Mouse (Mus musculus) NIH3T3 (cell line): ENCODE data around the gene Msantd2.
A peak's percentile ranks its signal among the peaks of the same experiment; 100 is the strongest.

Source experiments
- DNase-seq: peaks from one replicate; pipeline ENCODE4 v3.0.0-alpha.2; 2012; ENCODE audit warnings: low read depth

Gene Msantd2

DNA sequence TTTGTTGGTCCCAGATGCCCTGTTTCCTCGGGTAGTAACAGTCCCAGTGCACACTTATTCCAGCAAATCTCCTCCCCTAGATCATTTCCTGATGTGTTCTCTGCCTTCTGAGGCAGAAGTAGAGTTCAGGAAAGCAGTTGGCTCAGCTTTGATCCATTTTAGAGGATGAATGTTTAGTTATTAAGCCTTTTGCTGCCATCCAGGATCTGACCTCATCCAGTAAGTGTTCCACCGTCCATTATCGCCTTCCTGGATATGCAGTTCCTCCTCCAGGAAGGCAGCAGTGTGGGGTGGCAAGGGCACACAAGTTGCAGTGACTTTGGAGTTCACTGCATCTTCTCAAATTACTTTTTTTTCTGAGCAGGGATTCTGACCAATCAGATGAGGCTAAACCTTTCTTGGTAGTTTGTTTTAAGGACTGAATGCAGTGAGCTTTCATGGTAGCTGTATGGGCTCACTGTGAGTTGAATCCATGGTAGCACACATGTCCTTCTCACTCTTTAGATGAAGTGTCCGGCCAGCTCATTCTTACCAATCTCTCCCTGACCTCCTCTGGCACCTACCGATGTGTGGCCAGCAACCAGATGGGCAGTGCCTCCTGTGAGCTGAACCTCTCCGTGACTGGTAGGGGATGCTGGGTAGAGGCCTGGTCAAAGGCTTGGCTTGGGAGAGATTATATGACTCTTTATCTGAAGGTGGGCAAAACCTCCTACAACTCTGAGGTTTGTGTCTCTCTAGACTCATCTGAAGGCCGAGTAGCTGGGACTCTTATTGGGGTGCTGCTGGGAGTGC is 52.9 kb downstream of the Msantd2 start:
- DNase-seq, result no peak

- DNase-seq, result no peak
Measured at GRCm38 (mm10) chr9:37543869-37544440, 54.8 kb downstream of the Msantd2 start.

GRCm38 (mm10) chr9:37544447-37545165 is 55.5 kb downstream of the Msantd2 start:
- peak; percentile 79 for DNase-seq

DNA sequence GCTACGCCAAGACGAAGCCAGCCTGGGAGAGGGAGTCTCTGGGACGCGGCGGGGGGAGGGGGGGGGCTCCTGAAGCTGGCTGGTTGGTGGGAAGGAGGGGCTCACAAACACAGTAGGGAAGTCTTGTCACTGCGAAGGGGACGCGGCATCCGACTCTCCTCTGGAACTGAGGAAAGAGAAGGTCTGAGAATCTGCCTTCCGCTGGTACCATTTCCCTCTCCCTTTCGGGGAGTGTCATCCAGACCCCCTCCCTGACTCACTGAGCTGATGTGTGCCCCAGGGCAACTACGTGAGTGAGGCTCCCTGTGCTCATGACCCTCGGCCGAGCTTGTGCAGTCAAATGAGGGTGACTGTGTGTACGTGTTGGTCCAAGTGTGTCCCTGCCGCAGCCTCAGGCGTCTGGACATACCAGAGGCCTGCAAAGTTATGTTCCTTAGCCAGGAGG is 56.1 kb downstream of the Msantd2 start:
- DNase-seq, result no peak

GRCm38 (mm10) chr9:37545847-37546452 is 56.8 kb downstream of the Msantd2 start:
- no peak for DNase-seq

- peak; percentile 21 for DNase-seq
Measured at GRCm38 (mm10) chr9:37546889-37547288, 57.8 kb downstream of the Msantd2 start.

DNA sequence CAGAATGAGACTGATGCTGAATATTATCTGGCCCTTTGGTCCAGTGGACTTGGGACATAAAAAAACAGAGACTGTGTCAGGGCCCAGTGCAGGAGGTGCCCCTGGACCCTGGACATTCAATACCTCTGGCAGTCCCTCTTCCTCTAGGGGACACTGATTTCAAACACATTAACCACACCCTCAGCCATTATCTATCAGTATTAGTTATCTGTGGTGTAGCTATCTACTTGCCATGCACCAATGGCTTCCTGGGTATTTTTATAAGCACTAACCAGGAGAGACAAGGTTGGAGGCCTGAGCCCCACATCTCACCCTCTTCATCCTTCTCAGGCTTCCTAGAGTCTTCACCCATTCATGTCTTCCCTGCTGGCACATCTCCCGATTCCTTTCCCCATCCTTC is 61.3 kb downstream of the Msantd2 start:
- no peak for DNase-seq

- no peak for DNase-seq
Measured at GRCm38 (mm10) chr9:37551751-37552531, 62.8 kb downstream of the Msantd2 start.

GRCm38 (mm10) chr9:37552536-37553293 is 63.6 kb downstream of the Msantd2 start, which contains the start of gene Nrgn:
Nrgn (minus strand) TSS chr9:37552904.
- DNase-seq, result peak; percentile 62

DNA sequence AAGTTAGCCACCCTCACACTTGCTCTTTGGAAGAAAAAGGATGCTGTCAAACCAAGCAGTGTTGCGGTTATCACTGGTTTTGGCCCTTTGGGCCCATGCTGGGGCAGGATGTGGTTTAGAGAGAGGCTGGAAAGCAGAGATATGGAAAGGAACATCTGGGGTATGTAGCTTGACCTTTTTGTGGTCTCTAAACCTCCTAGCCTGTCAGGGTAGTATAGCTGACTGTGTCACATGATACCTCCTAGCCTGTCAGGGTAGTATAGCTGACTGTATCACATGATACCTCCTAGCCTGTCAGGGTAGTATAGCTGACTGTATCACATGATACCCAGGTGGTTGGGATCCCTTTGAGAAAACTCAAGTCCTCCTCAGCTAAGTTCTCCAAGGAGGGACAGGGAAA is 65.2 kb downstream of the Msantd2 start:
- DNase-seq, result no peak

GRCm38 (mm10) chr9:37554838-37555748 is 66.0 kb downstream of the Msantd2 start, which contains the start of gene Siae:
Siae (plus strand) TSS chr9:37555698.
- DNase-seq, result peak; percentile 15

GRCm38 (mm10) chr9:37556366-37556765 is 67.2 kb downstream of the Msantd2 start:
- no peak for DNase-seq

- DNase-seq, result no peak
Measured at GRCm38 (mm10) chr9:37560617-37561016, 71.5 kb downstream of the Msantd2 start.

DNA sequence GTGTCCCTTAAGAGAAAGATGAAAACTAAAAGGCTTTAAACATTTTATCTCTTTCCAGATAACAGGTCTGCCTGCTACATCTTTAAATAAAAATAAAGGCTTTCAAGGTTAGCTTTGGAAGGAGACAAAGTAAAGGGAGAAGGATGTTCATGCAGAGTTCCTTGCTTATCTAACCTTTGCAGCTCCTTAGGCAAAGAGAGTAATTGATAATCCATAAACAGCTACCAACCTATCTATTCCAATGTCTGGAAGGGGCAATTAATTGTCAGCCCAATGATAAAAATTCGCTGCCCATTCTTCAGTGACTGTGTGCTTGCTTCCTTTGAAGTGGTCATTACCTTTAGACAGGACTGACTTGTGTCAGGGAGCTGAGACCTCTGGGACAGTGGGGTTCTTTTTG is 74.7 kb downstream of the Msantd2 start:
- DNase-seq, result no peak

DNA sequence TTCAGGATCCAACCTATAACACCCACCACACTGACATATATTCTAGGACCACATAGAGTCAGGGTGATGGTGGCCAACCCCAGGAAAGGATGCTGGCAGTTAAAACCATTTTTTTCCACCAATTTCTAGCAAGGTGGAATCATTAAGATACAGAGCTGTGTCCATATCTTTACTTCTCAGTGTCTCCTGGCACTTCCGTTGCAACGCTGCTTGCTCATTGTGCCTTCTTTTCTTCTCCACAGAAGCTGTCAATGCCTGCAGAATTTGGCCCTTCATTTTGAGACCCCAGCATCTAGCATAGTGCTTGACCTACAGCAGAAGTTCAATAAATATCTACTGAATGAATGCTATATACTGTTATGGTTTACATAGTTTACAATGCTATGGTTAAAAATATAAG is 77.9 kb downstream of the Msantd2 start:
- DNase-seq, result no peak

GRCm38 (mm10) chr9:37567454-37567853 is 78.3 kb downstream of the Msantd2 start:
- no peak for DNase-seq

DNA sequence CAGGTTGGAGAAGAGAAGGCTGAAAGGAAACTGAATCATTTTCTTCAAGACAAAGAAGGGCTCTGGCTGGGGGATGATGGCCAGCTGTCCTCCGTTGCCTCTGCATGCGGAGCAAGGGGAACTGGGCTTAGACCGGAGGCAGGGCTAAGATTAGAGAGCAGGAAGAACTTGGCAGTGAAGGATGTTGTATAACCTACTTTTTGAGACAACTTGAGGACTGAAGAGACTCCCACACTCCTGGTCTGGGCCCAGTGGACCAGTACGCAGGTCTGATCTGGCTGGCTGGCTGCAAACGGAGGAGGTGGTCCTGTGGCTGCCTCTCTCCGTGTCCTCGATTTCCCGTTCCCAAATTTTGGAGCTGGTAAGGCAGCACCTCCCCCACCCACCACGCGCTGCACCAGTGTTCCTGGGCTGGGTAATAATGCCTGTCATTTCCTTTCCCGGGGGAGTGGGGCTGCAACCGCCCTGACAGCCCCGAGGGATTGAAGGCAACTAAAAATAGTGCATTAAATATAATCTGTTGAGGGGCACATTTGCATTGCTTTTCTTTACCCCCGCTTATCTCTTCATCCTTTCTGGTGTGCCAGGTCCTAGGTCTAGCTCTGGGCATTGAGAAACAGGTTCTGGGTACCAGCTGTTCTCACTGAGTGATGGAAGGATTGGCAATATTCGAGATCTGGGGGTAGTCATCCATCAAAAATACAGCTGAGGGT is 78.9 kb downstream of the Msantd2 start:
- no peak for DNase-seq

- DNase-seq, result no peak
Measured at GRCm38 (mm10) chr9:37568605-37569214, 79.6 kb downstream of the Msantd2 start.
